Mouse (Mus musculus): ENCODE data around the gene Eif4e1b.

GRCm38 (mm10) chr13:54811476-54811875 lies 27.7 kb downstream of the Eif4e1b start:
- no peak for TF ChIP-seq CTCF (IDR thresholded peaks at IDR 0.05; ENCODE audit: low read depth, low read length)
- no peak for TF ChIP-seq POLR2A (IDR thresholded peaks at IDR 0.05; ENCODE audit: extremely low read depth, insufficient read depth, low read length)

All from liver, adult 2 months (tissue).